Mouse (Mus musculus) CD4-positive, CD25-positive, alpha-beta regulatory T cell, adult 2 months (primary cell): Measurements from ENCODE around the gene Tlcd2.
"Not testable (repeated sequence)": the region's sequence is repeated elsewhere in the genome, so short reads cannot be mapped to it uniquely, and the experiment has no call there.

Source experiments
- DNase-seq: peaks from one replicate; pipeline ENCODE4 v3.0.0-alpha.2; 2012; ENCODE audit warnings: low read depth, low spot score

Gene Tlcd2

DNA sequence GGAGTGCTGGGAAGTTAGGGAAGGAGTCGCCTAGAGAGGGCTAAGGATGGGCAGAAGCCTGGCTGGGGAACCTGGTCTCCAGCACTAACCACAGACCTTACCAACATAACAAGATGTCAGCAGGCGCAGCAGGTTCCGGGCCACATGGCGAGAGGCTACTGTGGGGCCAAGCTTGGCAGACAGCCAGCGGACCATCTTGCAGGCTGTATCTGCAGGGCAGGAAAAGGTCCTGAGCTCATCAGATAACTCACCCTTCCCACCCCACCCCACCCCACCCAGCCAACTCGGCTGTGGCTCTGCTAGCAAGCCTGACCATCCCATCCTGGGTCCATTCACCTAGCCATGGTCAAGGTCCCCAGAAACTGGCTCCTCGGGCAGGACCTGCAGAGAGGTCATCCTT, 11.8 kb upstream of the Tlcd2 start:
- DNase-seq = no peak

DNA sequence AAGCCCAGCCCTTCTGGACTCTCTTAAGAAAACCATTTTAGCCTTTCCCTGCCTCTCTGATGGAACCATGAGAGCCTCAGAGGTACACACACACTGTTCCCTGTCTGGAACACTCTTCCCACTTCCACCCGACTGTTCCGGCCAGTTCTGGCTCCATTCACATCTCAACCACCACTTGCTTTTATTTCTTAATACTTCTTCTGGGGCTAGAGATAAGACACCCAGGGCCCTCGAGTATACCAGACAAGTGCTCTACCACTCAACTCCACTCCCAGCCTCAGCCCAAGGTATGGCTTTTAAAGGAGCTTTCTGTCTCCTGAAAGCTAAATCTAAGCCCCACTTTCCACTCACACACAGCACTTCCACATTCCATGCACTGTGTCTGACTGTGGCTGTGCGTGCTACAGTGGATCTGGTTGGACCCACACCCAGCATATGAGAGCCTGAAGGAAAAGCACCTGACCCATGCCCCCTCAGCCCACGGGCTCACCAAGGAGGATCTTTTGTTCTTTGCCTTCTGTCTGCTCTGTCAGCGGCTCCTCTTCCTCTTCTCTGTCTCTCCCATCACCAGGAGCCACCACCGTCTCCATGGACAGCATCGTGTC, 11.1 kb upstream of the Tlcd2 start:
- no peak for DNase-seq

DNA sequence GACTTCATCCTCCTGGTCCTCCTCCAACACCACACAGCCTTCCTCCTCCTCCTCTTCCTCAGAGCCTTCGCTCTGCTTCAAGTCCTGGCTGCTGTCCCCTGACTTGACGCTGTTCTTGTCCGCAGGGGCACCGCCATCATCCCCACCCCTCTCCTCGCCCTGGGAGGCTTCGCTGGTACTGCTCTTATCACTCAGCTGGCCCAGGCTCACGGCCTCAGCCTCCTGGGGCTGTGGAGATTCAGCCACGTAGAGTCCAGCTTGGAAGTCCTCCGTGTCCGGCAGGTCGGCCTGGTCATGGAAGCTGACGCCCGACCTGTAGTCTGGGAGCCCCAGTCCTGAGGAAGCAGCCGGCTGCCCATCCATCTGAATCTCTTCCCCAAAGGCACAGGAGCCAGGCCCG, 10.6 kb upstream of the Tlcd2 start:
- DNase-seq = no peak

DNA sequence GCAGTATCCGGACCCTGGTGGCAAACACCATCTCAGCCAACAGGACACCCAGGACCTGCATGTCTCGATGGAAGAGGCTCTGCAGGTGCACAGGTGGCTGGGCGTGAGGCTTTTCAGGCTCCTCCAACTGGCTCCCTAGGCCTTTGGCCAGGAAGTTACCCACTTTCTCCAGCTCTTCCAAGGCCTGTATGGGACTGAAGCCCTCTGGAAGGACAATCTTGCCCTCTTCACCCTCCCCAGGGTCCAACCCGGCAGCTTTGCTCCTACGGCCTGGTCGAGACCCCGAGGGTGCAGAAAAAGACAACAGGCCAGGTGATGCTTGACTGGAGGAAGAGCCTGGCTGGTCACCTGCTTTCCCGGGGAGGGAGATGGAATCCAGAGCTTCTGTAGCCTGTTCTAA, 9.4 kb upstream of the Tlcd2 start:
- DNase-seq = no peak

DNA sequence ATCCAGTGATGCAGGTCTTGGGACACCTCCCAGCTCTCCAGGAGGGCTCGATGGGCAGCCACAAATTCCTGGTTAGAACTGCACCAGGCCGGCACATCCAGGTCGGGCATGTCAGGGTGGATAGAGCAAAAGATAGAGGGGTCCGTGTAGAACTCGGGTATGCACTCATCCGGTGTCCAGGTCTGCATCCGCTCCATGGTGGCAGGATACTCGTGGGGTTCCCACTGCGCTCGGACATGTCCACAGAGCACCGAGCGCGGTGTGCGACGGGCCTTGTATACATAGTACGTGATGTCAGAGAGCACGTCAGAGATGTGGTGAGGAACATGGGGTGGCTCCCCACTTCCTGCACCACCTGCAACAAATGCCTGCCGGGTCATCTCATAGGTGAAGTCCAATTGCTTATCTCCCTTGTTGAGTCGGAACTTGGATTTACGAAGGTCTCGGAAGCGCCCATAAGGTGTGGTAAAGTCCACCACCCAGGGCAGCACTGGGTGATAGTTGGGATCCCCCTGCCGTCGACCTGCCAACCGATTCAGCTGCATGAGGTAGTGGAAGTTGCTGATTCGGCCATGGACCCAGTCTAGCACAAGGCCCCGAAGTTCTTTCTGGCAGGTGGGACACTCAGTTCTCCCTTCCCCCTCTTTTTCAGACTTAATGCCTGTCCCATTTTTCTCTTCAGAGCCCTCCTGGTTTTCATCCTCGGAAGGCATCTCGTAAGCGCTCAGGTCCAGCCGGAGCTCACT, 8.5 kb upstream of the Tlcd2 start:
- DNase-seq = no peak

DNA sequence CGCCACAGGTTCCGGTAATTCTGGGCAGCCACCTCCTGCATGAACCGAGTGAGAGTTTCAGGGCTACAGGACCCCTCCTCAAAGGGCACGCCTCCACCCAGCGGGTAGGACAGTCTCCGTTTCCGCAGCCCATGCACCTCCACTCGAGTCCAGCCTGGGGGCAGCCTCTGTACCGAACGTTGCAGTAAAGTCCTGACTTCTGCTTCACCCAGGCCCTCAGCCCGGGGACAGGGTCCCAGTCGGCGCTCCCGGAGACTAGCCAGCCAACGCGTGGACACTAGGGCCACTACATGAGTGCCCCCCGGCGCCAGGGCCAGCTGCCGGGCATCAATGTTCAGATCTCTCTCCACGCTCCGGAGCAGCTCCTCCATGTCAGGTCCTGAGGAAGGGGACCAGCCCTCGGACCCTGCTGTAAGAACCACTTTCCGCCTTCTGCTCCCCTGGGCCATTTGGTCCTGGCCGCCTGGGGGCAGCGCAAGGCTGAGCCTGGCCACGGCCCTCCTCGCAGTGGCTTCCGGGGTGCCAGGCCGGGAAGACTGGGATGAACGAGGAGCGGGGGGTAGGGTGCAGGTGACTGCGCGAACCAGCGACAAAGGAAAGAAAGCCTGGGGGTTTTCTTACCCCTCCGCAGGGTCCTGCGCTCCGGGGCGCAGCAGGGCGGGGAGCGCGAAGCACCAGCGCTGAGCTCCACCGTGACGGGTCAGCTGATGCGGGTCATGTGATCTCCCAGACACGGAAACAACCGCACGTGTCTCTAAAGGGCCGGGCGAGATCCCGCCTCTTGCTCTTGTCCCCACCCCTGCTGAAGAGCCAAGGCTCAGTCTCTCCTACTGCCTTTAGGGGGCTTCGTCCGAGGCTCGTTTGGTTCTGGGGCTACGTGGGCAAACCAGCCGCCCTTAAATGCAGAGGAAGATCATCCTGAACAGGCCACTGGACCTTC, 7.3 kb upstream of the Tlcd2 start, which contains the start of gene Wdr81:
Gene Wdr81 (minus strand): TSS at position 727 of the 940 bp plus-strand sequence.
- peak; percentile 92 for DNase-seq

DNA sequence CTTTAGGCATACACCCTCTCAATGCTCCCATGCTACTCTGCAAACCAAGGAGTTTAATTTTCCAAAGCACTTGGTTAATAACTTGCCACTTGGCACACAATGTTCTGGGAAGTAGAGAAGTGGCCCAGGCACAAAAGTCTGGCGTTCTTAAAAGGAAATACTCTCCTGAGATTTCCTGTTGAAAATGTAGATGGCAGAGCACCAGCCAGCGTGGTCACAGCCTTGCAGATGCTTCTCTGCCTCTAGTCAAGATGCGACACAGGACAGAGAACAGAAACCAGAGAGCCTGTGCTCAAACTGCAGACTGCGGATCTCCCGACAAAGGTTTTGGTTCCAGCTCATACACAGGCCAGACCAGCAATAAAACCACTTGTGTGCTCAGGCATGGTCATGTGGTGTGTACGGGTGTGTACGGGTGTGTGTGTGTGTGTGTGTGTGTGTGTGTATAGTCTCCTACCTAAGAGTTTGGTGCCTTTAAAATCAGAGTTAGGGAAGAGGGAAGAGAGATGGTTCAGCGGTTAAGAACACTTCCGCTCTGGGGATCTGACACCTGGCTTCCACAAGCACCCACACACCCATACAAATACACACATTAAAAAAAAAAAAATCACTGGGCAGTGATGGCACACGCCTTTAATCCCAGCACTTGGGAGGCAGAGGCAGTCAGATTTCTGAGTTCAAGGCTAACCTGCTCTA, 6.3 kb upstream of the Tlcd2 start:
- DNase-seq = peak; percentile 40

DNA sequence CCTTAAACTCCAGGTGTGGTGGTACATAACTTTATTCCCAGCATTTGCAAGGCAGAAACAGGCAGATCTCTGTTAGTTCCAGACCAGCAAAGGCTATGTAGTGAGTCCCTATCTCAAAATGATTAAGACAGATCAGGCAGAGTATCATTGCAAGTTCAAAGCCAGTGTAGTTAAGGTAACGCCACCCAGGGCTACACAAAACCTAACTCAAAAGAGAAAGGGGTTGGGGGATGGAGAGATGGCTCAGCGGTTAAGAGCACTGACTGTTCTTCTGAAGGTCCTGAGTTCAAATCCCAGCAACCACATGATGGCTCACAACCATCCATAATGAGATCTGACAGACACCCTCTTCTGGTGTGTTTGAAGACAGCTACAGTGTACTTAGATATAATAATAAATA, 5.5 kb upstream of the Tlcd2 start:
- DNase-seq = not testable (repeated sequence)

DNA sequence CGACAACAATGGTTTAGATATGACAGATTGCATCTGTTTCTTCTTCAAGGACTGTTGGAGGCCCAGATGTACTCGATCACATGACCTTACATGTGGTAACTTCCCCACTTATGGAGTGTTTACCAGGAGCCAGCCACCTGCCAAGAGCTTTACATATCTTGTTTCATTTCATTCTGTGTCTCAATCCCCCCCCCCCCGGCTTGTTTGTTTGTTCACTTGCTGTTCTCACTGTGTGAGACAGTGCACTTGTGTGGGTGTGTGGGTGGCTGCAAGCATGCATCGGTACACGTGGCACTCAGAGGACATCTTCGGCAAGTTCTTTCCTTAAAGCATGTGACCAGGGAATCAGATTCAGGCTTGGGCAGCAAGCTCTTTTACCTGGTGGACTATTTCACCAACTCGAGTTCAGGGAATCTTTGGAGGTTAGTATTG, 5.1 kb upstream of the Tlcd2 start:
- no peak for DNase-seq

DNA sequence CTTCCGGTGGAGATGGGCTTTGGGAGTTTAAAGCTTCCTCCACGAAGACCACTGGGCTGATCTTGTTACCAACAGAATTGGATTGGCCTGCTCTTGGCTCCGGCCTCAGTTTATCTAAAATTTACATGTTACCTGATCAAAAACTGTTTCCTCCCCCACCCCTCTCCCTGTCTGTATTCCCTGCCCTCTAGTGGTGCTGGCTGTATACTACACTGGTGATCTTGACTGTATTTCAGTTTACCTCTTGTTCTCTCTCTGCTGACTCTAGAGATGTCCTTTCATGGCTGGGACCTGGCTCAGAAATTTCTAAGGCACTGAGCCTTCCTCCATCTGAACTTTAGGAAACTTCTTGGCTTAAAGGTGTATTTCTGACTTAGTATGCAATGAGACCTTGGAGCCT, 3.3 kb upstream of the Tlcd2 start:
- DNase-seq = peak; percentile 77

DNA sequence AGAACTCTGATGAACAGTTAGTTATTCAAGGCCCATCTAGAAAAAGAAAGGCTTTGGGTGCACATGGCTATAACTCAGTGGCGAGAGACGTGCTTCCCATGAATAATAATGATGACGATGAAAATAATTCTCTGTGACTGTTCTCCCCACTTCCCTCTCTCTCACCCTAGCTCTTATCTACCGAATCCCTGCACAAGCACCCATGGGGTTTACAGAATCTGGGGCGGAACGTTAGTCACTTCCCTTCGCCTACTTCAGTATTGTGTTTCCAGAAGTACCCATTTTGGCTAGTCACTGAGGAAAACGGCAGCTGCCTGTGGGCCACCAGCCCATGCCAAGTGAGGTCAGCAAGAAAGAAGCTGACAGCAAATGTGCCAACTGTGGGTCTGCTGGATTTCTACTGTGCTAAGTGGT, 2.9 kb upstream of the Tlcd2 start:
- no peak for DNase-seq

DNA sequence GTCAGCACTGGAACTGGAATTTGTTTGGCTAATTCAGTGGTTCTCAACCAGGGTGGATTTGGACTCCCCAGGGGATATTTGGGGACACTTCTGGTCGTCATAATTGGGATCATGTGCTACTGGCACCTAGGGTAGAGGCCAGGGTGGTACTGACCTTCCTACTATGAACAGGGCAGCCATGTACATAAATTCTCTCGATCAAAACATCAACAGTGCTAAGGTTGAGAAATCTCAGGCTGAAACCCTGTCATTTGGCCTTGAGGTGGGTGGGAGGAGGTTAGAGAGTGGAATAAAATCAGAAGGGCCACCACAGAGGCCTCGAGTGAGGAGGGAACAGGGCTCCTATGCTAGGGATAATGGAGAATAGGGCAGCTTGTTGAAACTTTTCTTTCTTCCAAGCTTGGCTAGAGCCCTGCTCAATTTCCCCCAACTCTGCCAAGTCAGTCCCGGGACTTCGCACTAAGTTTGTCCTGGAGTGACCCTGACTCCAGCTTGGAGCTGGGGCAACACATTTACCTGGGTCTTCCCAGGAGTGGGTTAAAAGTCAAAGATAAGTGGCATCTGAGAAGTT, 2.3 kb upstream of the Tlcd2 start:
- DNase-seq = no peak

DNA sequence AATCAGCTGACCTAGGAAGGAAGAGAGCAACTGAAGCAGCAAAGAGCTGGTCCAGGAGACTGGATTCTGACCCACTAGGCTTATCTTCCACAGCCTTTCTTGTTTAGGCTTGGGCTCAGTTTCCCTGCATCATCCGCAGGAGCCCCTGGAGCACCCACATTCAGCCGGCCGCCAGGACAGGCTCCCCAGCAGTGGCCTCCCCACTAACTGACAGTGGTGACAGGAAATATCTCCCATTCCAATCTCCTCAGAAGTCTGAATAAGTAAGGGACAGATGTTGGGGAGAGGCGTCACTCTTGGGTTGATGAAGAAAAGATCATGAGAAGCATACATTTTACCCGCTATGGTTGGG, 1.8 kb upstream of the Tlcd2 start:
- no peak for DNase-seq

DNA sequence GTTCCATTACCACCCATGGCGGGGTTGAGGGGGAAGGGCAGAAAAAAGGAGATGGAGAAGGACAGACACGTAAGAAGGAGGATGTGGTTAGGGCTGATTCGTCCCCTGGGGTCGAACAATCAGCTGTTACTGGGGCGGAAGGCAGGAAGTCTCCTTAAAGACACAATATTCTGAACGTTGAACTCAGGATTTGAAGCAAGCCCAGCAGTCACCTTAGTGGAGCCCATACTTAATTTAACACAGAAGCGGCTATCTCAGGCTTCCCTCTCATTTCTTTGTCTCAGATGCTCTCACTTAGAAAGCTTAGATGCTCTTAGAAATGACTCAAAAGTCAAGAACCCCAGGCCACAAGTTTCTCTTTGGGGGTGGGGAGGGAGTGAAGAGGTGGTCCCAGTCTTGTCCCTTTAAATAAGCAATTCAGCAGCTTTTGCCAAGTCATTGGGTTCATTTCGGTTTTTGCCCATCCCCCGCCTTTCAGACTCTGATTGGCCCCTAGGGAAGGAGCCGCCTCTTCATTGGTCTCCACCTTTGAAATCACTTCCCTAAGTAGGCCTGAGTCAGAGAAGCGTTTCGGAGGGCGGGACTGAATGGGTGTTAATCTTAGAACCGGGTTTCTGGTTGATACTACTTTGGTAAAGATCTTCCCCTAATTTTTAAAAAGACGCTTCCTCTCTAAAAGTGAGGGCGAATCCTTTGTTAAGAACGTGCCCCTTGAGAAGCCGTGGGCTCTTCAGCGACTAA, 1.2 kb upstream of the Tlcd2 start:
- DNase-seq = peak; percentile 89

DNA sequence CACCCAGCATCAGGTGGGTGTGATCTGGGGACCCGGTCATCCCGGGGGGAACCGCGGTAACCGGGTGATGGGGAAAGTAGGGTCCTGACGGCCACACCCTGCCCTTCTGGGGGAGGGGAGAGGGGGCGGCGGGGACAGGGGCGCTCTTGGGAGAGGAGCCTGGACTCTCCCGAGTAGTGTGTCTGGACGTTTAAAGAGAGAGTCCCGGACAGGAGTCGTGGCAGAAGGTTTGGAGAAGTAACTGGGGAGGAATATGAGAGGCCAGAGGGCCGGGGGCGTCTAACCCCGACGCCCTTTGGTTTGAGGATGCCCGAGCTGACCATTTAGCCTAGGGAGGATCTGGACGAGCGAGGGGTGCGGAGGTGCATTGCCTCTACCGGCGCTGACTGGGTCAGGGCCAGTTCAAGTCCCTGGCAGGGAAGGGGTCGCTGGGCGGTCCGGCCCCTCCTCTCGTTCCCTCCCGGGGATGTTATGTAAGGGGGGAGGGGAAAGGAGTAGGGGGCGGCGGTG, 283 bp downstream of the Tlcd2 start:
- no peak for DNase-seq

DNA sequence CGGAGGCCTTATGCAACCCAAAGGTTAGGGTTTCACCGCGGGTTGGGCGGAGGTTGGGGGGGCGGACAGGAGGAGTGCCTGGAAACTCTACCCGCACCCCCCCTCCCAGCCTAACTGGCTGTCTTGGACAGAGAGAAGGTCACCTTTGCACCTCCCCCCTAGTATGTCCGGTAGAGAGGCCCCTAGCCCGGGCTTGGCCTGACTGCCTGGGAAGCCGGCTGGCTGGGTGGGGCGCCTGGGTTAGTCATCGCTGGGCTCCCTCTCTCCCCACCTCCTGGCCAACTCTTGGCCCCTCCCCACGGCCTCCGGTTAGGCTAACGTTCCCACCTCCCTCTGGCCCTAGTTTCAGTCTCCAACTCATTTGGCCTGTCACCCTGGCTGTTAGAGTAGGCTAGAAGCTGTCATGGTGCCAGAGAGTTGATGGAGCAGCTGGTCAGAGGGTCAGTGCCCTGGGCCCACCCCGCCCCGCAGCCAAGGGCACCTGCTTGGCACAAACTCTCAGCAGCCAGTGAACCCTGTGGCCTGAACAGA, 803 bp downstream of the Tlcd2 start:
- peak; percentile 61 for DNase-seq

DNA sequence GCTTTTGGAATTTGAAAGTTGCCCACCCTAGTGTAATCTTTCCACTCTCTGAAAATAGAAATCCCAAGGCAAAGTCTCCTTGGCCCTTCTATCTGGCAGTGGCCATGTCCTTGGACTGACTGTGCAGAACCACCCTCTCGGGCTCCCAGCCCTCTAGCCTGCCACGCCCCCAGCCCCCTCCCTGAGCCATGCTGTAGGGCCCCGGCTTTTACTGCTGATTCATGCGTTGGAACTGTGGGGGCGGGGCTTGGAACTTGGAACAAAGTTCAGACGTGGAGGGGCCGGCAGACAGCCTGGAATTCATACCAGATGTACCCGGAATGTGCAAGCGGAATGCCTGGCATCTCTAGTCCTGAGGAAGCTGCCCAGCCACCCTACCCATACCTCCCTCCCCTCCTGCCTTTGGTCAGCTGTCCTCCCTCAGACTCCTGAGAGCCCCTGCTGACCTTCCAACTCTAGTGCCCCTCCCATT, 1.4 kb downstream of the Tlcd2 start:
- DNase-seq = peak; percentile 44

DNA sequence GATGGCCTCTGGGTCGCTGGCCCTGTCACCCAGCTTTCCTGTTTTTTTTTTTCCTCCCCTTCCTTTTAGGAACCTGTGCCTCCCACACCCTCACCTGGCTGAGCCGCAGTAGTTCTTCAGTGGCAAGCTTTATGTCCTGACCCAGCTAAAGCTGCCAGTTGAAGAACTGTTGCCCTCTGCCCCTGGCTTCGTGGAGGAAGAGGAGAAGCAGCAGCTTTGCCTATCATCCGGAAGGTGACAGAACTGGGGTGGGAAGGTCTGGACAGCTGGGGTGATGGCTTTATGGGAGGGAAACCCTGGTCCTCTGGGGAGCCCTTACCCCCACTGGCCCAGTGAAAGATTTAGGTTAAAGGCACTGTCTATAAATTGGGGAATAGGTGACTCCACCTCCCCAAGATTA, 2.1 kb downstream of the Tlcd2 start:
- no peak for DNase-seq

DNA sequence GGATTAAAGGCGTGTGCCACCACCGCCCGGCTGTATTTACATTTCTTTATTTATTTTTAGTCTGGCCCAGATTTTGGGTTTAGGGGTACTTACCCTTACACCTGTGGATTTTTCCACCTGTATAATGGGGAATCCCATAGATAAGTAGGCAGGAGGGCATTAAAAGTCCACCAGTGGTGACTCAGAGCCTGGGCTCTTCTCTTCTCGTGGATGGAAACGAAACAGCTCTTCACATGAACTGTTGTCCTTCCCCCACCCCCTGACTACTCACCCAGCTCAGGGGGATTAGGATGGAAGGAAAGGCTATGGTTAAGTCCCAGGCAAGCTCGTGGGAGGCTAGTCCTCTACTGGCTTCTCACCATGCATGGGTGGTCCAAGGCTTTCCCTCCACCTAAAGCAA, 2.9 kb downstream of the Tlcd2 start:
- DNase-seq = no peak

DNA sequence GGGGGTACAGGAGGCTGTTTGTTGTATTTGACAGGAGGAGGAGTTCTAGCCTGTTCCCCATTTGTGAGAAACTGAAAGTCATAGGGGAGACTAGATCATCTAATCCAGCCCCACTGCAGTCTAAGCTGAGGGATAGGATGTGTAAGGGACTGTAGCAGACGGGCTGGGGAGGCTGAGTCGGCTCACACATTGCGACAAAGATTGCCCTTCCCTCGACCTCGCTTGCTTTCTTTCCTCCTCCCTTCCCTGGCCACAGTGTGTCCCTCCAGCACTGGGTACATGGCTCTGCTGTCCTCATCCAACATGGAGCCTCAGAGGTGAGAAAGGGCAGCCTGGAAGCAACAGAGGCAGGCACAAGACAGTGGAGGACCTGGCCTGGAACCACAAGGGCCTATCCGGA, 3.5 kb downstream of the Tlcd2 start:
- no peak for DNase-seq
